Mouse (Mus musculus): Measurements from ENCODE around the gene Tmem150c.

Tmem150c gene

DNA sequence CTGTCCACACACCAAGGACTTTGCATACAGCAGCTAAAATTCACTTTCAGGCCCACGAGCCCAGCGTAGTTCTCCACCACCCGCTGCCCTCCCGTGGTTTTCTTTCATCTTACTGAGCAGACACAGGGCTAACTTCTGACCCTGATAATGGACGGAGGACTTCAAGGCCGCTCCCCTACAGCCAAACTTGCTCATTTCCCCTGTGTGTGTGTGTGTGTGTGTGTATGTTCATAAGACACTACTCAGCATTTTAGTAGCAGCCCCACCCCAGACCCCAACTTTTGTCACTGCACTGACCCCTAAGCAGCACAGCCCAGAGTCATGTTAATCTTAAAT, at the start of gene Tmem150c:
Gene Tmem150c, minus strand, starts transcription at position 171 of the 336 bp plus-strand sequence.
- DNase-seq = no peak

DNA sequence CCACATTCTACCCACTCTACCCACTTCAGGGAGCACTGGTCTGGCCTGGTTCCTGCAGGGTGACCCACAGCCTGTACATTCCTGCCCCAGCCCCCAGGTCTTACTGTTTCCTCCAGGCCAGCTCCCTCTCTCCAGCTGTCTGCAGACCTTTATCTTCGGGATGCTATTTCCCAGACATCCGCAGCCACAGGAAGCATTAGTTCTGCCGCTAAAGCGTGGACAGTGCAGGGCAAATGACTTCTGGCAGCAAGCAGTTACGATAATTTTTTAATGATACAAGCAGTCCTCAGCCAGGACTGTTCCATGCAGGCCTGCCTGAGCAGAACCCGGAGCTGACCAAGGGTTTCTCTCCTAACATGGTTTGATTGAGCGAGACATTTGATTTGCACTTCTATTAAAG, 49.5 kb upstream of the Tmem150c start:
- no peak for DNase-seq

DNA sequence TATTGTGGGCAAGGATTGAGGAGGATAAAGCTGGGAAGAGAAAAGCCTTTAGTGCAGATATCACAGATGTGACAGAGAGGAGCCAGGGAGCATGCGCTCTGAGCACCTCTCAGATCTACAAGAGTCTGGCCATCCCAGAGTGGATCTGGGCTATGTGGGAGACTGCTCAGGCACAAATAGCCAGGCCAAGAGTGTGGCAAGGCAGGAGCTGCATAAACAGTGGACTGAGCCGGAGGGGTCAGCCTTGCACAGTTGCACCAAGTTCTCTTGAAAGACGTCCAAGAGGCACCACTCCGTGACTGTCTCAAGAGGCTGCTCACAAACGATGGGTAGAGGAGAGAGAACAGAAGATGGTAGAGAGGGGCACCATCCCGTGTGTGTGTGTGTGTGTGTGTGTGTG, 47.1 kb upstream of the Tmem150c start:
- DNase-seq = no peak

DNA sequence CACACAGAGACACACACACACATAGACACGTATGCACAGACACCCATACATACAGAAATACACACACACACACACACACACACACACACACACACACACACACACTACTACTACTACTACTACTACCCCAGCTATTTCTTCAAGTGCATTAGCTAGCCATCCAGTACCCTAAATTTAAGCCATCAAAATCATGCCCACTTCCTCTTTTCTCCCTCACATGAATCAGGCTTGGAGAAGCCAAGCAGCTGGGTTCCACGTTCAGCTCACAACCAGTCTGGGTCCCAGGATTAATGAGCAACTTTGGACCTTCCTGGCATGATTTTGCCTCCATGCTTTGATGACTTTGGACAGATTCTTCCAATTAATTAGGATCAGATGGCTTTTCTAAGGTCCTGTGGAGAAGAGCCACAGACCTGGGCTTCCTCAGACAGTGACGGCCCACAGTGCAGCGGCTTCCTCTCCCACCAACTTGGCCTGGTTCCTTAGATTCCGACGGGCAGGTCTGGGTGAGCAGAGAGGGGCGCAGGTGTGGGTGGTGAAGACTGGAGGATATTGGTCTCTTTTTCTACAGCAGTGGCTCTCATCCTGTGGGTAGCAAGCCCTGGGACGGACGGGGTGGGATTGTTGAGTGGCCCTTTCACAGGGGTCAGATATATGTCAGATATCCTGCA, 46.0 kb upstream of the Tmem150c start:
- no peak for DNase-seq

DNA sequence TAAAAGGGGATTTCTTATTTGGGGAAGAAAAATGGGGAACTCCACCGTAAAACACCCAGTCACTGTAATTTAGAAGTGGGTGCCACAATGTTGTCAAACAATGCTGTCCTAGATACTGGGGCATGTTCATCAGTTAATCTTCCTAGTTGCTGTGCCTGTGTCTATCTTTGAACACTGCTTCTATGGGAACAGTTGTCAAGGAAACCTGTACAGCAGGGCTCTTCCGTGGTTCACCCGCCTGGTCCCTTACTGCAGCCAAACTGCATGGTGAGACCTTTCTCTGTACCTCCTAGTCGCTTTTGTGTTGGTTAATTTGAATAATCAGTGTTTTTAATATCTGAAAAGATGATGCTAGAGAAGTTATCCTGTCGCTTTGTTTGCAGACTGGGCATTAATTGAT, 41.2 kb upstream of the Tmem150c start:
- DNase-seq = no peak

DNA sequence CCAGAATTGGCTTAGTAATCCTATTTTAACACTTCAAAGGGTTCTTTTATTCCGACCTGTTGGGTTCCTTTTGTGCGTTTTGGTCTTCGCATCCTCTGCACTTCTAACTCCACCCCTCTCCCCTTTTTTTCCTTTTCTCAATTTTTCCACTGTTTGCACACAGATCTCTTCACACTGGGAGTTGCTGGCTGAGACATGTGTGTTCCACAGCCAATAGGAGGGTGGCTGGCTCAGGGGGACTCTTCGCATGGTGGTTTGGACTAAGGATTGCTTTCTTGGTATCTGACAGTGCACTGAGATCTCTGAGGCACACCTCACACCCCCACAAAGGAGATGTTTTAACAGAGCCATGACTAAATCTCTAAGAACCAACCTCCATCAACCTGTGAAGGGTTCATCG, 40.7 kb upstream of the Tmem150c start:
- no peak for DNase-seq

DNA sequence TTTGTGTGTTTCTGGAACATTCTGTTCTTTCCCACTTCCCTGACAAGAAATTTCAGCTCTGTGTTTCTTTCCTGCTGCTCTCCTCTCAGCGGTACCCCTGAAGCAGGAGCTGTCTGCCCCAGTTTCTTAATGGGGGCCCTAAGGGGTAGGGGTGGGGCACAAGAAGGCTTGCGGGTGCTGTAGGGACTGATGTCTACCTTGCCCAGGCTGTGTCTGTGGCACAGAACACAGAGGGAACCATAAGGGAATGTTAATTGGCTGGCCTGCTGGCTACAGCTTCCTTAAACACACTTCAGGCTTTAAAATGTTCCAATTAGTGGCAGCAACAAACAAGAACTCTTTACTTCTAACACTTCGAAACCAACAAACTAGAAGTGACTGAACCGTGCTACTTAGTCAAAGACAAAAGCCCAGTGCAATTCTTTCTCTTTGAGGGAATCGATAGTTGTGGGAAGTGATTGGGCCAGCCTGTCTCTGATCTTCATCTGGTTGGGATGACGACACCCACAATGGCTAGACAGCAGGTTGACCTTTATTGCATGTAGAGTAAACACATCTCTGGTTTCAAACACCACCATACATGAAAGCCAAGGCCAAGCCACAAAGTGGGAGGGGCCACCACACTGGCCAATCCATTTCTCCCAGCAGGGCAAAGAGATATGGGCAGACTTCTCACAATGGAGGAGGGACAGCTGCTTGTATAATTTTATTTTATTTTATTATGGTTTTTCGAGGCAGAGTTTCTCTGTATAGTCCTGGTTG, 39.7 kb upstream of the Tmem150c start:
- DNase-seq = no peak

DNA sequence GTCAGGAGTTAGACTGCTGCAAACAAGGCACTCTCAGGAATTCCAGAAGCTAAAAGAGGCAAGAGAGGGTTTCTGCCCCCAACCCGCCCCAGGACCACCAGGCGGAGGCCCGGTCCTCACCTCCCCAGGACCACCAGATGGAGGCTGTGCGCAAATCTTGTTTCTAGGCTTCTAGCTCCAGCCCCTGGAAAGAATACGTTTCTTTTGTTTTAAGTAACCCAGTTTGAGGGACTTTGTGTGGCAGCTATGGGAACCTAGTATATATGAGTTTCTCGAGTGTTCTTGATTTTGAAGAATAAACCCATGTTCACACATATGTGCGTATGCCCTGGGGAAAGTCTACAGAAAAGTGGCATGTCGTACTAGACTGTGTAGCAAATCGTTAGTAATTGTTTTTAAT, 37.9 kb upstream of the Tmem150c start:
- DNase-seq = no peak

DNA sequence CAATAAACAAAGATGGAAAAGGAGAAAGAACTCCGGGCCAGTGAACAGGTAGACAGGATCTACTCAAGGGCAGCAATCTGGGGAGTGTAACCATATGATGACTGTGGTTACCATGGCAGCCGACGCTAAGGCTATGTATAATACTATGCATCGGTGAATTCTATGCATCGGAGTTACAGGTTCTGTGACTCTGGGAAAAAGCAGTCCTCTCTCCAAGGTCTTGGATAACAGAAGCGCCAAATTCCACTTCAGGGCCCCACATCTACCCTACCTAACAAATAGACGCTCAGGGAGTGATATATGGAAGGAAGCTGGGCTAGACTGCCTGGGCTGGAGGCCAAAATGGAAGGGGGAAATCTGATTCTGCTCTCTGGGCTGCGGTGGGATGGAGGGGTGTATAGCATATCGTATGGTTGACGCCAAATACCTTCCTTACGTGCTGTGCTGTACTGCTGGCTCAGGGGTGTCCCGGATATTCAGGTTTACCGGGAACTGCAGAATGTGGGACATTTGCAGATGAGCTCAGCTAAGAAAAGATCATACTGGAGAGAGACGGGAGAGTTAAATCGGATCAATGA, 37.3 kb upstream of the Tmem150c start:
- DNase-seq = no peak

DNA sequence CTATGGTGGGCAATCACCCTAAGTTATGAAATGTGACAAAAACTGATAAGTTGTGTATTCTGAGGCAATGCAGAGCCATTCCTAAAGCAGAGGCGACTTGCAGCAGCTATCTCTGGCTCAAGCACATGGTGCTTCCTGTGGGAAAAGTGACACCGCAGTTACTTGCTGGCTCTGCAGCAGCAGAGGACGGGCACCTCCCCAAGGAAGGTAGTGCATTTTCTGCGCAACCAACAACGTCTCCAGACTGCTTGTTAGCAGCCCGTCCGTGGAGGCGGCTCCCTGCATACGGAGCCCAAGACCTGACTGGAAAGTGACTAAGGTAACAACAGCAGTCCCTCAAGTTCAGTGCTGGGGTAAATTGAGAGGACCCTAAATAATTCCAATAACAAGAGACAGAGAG, 36.8 kb upstream of the Tmem150c start:
- no peak for DNase-seq

DNA sequence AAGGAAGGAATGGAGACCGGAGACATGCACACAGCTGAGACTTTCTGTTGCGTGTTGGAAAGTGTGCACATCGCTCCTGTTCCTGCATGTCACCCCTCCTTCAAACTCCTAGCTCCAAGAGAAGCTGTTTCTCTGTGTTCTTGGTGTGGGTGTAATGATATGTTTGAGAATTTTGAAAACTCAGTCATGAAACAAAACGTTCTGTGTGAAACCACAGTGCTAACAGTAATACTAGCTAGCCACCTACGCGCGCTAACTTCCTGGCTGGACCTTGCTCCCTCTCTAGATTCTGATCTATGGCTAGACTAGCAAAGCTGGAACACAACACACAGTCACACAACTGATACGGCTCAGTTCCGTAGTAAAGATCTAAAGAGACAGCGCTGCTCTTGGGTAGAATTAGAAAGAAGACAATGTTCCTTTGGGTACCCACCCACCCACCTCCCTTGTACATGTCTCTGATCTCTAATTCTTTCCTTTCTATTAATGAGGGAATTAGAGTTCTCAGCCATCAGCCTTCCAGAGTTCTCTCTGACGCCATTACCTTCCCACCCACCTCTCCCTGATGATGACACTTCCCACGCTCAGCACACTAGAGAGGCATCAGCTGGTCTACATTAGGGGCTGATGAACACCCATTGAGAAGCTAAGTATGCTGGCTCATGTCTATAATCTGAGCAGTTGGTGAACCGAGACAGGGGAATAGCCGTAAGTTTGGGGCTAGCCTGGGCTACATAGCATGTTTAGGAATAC, 32.0 kb upstream of the Tmem150c start:
- no peak for DNase-seq

DNA sequence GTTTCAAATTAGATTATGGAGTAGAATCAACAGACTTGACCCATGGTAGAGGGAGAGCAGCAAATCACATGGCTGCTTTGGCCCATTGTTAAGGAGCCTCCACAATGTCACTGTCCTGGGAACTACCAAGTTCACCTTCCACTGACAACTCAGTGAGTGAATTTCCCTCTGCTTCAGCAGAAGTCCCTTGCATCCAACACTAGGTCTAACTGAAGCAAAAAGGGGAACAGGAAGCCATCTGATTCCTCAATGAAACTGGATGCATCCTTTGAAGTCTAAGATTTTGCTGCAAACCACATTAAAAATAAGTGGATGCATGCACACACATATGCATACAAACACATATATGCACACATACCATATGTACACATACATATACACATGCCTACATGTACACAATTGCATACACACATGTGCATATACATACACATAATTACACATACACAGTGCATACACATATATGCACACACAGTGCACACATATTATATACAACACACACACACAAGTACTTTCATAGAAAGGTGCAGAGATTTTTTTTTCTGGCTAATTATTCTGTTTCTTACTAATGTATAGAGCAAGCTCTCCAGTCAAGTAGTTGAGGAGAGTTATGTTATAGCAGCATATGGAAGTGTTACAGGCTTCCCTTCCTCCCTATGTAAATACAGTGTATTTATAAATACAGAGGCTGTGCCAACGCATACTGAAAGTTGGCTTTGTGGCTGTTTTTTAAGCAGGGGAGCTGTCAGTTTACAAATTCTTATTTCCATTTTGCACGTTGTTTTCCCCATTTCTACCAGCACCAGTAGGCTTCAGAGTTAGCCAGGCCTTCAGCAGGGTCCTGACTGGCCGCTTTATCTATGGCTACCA, 27.7 kb upstream of the Tmem150c start:
- DNase-seq = no peak

DNA sequence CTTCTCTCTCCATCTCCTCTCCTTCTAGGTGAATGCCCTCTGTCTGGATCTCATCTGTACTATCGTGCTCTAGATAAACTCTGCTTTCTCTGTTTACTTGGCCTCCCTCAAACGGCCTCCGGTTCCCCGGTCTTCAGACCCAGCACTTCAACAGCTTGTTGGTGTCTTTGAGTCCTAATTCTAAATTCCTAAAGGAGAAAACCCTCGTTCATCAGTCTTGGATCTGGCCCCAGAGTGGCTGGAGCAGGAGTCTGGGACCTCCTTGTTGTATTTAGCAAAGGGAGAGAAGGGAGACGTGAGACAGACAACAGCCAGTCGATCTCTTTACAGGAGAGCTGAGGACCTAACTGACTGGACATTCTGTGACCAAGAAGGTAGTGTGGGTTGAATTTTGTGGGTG, 27.0 kb upstream of the Tmem150c start:
- no peak for DNase-seq

DNA sequence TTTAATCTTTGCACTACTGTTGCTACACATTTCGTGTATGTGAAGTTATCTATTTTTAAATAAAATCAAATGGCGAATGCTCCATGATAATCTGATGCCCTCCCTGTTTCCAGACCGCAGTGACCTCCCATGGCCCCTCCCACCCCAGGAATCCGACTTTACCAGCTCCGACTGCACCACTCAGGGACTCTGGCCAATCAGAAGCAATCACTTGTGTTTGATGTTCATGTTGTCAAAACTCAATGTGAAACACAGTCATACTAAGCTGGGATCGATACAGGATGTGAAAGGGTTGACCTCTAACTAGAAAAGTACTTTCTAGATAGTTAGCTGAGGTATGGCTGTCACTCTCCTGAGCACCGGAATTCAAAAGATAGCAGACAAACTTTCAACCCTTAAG, 26.3 kb upstream of the Tmem150c start:
- DNase-seq = no peak

DNA sequence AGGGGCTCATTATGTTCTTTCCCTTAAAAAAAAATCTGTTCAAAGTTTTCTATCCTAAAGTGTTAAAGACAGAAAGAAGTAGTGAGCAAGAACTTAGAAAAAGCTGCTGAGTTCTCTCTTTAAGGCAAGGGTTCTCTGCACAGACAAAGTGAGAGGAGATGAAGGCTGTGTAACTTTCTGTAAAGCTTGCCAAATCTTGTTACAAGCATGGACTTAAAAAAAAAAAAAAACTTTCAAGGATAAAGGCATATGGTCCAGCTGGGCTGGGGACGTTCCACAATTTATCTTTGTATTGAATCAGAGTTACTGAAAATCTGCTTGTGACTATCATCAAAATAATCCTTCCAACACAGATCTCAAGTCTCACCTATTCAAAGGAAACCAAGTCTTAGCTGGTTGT, 21.4 kb upstream of the Tmem150c start:
- no peak for DNase-seq

DNA sequence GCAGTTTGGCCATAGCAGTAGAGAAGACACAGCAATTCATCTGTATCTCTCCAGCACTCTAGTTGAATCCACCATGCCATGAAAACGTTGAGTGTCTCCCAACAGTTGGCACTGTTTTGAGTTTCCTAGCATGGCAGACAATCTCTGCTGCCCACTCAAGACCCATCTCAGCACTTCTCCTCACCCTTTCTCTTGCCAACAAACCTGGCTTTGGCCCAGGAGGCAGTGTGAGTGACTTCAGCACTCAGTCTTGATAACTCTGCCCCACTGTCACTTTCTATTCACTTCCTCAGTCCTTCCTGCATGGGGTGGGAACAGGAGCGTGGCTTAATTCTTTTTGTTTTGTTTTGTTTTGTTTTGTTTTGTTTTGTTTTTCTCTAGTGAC, 19.2 kb upstream of the Tmem150c start:
- no peak for DNase-seq

DNA sequence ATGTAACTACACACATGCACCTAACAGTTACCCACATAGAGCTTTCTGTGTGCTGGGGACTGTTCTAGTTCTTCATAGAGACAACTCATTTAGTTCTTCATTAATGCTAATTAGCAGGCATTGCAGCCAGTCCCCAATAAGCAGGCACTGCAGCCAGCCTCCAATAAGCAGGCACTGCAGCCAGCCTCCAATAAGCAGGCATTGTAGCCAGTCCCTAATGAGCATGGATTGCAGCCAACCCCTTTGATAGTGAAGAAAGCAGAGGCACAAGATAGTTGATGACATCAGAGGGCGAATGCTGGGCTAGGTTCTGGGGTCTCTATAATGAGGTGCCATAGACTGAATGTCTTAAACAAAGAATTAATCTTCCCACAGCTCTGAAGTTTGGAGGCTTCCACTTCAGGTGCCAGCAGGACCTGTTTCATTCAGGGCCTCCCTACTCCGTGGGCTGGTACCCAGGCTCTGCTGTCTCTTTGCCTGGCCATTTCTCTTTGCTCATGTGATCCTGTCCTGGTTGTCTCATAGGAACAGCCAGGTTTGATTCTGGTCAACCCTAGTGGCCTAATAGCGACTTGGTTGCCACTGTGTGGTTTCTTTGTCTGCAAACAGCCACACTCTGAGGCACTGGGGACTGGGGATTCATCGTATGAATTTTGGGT, 18.6 kb upstream of the Tmem150c start:
- no peak for DNase-seq

DNA sequence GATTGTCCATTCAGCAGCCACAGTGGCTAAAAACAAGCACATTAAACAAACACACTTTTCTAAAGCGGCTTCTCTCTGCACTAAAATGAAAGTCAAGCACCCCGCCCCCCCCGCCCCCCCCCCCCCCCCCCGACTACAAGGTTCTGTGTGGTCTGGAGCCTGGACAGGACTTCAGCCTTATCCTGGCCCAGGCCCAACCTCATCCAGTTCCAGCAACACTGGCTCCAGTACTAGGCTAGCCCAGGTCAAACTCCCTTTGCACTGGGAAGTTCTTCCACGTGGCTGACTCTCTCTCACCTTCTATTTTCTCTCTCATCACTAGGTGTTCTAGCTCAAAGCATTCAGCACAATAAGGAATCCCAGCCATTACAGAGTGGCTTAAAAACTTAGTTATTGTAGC, 17.9 kb upstream of the Tmem150c start:
- no peak for DNase-seq

DNA sequence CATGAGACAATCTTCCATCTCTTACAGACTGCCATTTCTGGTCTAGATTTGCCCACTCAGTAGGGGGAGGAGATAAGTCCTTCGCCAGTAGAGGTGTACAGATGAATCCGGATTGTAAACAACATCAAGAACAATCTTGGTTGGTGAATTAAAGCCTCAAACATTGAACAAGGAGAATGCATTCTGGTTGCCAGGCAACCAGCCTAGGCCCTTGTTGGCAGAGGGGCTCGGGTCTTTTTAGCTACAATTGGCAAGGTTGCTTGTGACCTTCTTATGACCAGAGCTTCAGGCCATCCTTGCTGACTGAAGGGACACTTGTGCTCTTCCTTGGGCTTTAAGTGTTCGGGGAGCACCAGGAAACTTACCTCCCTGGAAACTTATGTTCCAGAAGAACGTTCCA, 16.5 kb upstream of the Tmem150c start:
- DNase-seq = no peak

DNA sequence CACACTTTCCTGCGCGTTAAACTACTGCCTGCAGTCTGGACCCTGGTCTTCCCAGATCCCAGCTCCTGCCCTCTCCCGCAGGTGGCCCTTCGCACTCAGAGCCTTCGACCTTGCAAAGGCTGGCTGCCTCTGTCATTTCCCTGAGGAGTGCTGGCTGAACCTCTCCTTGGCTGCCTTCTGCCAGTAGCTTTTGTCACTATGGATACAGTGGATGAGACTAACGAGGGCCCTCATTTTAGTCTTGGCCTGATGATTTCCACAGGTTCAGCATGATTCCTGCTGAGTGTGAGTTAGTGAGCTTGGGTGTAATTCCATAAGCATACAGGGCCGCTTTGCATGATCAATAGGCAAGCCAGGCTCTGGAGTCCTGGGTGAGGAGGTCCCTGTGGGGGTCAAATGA, 16.0 kb upstream of the Tmem150c start:
- DNase-seq = no peak

DNA sequence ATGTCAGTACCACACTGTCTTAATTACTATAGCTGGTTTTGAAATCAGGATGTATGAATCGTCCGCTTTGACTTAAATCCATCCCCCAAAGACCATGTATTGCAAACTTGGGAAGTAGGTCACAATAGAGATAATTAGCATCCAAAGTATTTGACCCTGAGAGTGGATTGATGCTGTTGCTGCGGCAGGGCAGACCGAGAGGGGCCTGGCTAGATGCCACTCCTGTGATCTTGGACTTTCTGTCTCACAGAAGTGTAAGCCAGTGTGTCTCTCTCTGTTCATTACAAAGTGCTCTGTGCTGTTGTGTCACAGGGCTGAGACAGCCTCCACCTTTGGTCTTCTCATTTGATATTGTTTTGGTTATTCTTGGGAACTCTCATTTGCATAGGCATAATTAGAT, 12.5 kb upstream of the Tmem150c start:
- no peak for DNase-seq

All from spleen, adult 18-20 months (tissue).